Mouse (Mus musculus) midbrain, postnatal 0 days (tissue): ENCODE measurements around the gene Clta. TPM values are rescaled to one million over a fixed set of nuclear protein-coding genes. Genes with fewer than 3 reads are reported as not detected.

Experiments used
- ATAC-seq: fragments of 200-750 bp; cut with Nextera tagmentation; 2 replicates; pipeline ENCODE4 v1.8.0; 2017; ENCODE audit warnings: moderate number of reproducible peaks, mild to moderate bottlenecking, moderate TSS enrichment, moderate library complexity; ENCODE audit not compliant: low FRiP score
- DNase-seq: peaks from one replicate; pipeline ENCODE4 v3.0.0-alpha.2; 2015; ENCODE audit warnings: low spot score
- H3K27ac ChIP-seq: fragments of 300-500 bp; sonication (generic); 2 replicates; pipeline ENCODE4 v1.5.1; 2014; ENCODE audit warnings: low read depth, mild to moderate bottlenecking, low read length, mixed read lengths
- H3K27me3 ChIP-seq: fragments of 300-500 bp; sonication (generic); 2 replicates; pipeline ENCODE4 v1.6.1; 2014; ENCODE audit warnings: low read length, control low read depth, mixed read lengths; ENCODE audit not compliant: insufficient read depth
- H3K36me3 ChIP-seq: fragments of 300-500 bp; sonication (generic); 2 replicates; pipeline ENCODE4 v1.6.1; 2014; ENCODE audit warnings: low read length, control low read depth, mixed read lengths; ENCODE audit not compliant: insufficient read depth
- H3K4me1 ChIP-seq: fragments of 300-500 bp; sonication (generic); 2 replicates; pipeline ENCODE4 v1.6.1; 2014; ENCODE audit warnings: mild to moderate bottlenecking, control low read depth, antibody characterized with exemption, low read length, mixed read lengths; ENCODE audit not compliant: insufficient read depth
- H3K4me2 ChIP-seq: fragments of 300-500 bp; sonication (generic); 2 replicates; pipeline ENCODE4 v1.6.1; 2014; ENCODE audit warnings: low read depth, mild to moderate bottlenecking, low read length, mixed read lengths; ENCODE audit not compliant: poor library complexity, severe bottlenecking
- H3K4me3 ChIP-seq: fragments of 300-500 bp; sonication (generic); 2 replicates; pipeline ENCODE4 v1.5.1; 2014; ENCODE audit warnings: low read depth, mild to moderate bottlenecking, low read length, moderate library complexity
- H3K9ac ChIP-seq: fragments of 300-500 bp; sonication (generic); replicated peaks from 2 replicates; pipeline ENCODE4 v1.6.1; 2014; ENCODE audit warnings: mild to moderate bottlenecking, low read length, moderate library complexity, mixed read lengths; ENCODE audit not compliant: poor library complexity, severe bottlenecking
- H3K9me3 ChIP-seq: fragments of 300-500 bp; sonication (generic); 2 replicates; pipeline ENCODE4 v1.6.1; 2016; ENCODE audit warnings: low read length, control low read depth
- CTCF ChIP-seq: IDR thresholded peaks from 2 replicates; pipeline ENCODE4 v1.5.1; 2016; ENCODE audit warnings: antibody characterized with exemption, mild to moderate bottlenecking
- WGBS: fragments of 180-500 bp; shearing (Covaris S2); extraction: QIAGEN DNeasy Blood & Tissue Kit; methylation state at CpG from one replicate; pipeline ENCODE4 v1.1.7; 2014; 5-methylcytosine and 5-hydroxymethylcytosine counted together
- polyA plus RNA-seq: library from polyadenylated mRNA; unstranded; fragments of >200 nt; fragmentation: Nextera tagmentation; extraction: Ambion mirVana; gene quantifications from 2 replicates; pipeline ENCODE4 v1.2.1, GENCODE M21; 2015
- total RNA-seq: library from RNA; depleted of rRNA; stranded (reverse); fragments of >200 nt; gene quantifications from 2 replicates; pipeline ENCODE4 v1.2.3, GENCODE M21; 2014

Clta gene
- total and polyA plus RNA-seq, 2 experiments from 2014 or later, result 390 to 539 TPM

DNA sequence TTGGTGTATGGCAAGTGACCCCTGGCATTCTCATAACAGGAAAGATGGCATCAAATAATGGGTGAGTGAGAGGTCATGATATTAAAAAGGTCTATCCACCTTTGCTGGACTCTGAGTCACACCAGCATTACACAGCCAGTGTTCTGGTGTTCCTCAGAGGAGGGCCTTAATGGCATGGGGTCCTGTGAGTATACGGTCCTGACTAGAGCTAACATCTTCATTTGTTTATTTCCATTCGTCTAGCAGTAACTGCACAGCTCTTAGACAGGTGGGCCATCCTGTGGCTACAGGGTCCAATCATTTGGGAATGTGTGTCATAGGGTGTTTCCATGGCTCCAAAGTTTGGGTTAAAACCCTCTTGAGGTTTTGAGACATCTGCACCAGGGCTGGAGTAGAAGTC, 9.9 kb upstream of the Clta start:
- Histone ChIP-seq H3K36me3 (no peaks in the 10 kb centered on the region), H3K27me3 (no peaks in the 10 kb centered on the region), H3K4me2 (no peak overlapping the region), H3K27ac (no peak overlapping the region), H3K9me3 (no peaks in the 10 kb centered on the region), H3K9ac (no peak overlapping the region), H3K4me3 (no peak overlapping the region), H3K4me1 (no peaks in the 10 kb centered on the region)
- TF ChIP-seq CTCF, result no peak
- DNase-seq (no peak), ATAC-seq (no peak)
- 78% methylated on average over 2 of the region's 2 CpGs for WGBS

DNA sequence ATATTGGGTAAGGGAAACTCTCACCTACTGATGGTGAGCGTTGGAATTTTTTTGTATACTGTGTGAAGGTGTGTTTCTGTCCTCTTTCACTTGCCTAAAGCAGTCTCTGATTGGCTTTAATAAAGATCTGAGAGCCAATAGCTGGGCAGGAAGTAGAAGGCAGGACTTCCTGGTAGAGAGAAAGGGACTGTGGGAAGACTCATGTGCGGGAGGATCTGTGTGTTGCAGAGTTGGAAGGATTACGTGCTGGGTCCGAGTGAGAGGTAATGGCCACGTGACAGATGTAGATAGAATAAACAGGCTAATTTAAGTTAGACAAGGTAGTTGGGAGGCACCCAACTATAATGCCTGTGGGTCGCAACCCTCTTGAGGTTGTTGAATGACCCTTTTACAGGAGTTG, 630 bp upstream of the Clta start:
- TF ChIP-seq CTCF, result no peak
- no peak for ATAC-seq

GRCm38 (mm10) chr4:44004623-44005409, 564 bp downstream of the Clta start:
- DNase-seq (no peak), ATAC-seq (no peak)
- Histone ChIP-seq H3K9me3 (no peaks in the 10 kb centered on the region), H3K4me3 (no peak overlapping the region), H3K27ac (no peak overlapping the region), H3K36me3 (no peaks in the 10 kb centered on the region), H3K4me2 (no peak overlapping the region), H3K27me3 (peaks cover 5% of the 10 kb centered on the region; the same call in 1 of the 2 replicates), H3K9ac (no peak overlapping the region), H3K4me1 (no peaks in the 10 kb centered on the region)
- WGBS, result 72% methylated on average over 3 of the region's 3 CpGs
- TF ChIP-seq CTCF, result no peak

More for the DNA sequence above, 630 bp upstream of the Clta start:
- Histone ChIP-seq H3K4me3 (no peak overlapping the region), H3K36me3 (no peaks in the 10 kb centered on the region), H3K9ac (no peak overlapping the region), H3K27ac (no peak overlapping the region), H3K4me2 (no peak overlapping the region), H3K9me3 (no peaks in the 10 kb centered on the region), H3K4me1 (no peaks in the 10 kb centered on the region), H3K27me3 (peaks cover 5% of the 10 kb centered on the region; the same call in 1 of the 2 replicates)
- WGBS, result 83% methylated on average over 6 of the region's 6 CpGs
- no peak for DNase-seq

- no peaks in the 10 kb centered on the region for H3K9me3 ChIP-seq
- H3K36me3 ChIP-seq, result no peaks in the 10 kb centered on the region
- no peak overlapping the region for H3K9ac ChIP-seq
- H3K4me2 ChIP-seq, result no peak overlapping the region
- no peak for DNase-seq
- H3K4me1 ChIP-seq, result peaks cover 6% of the 10 kb centered on the region; the same call in 1 of the 2 replicates
- no peak for ATAC-seq
- no peak overlapping the region for H3K4me3 ChIP-seq
- TF ChIP-seq CTCF, result peak; percentile 35
- no peaks in the 10 kb centered on the region for H3K27me3 ChIP-seq
- no peak overlapping the region for H3K27ac ChIP-seq
- WGBS, result 100% methylated on average over 1 of the region's 1 CpGs
Observed at GRCm38 (mm10) chr4:44010176-44010575, 5.9 kb downstream of the Clta start.

DNA sequence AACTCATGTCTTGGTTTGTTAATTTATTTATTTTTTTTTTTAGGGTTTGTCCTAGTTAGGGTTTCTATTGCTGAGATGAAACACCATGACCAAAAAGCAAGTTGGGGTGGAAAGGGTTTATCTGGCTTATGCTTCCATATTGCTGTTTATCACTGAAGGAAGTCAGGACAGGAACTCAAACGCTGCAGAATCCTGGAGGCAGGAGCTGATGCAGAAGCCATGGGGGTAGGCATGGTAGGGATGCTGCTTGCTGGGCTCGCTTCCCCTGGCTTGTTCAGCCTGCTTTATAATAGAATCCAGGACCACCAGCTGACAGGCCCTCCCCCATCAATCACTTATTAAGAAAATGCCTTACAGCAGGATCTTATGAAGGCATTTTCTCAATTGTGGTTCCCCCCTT, 6.6 kb downstream of the Clta start:
- TF ChIP-seq CTCF, result no peak
- DNase-seq (no peak), ATAC-seq (no peak)
- H3K36me3 ChIP-seq, result no peaks in the 10 kb centered on the region
- no peaks in the 10 kb centered on the region for H3K9me3 ChIP-seq
- H3K9ac ChIP-seq, result no peak overlapping the region
- H3K27me3 ChIP-seq, result no peaks in the 10 kb centered on the region
- H3K4me3 ChIP-seq, result no peak overlapping the region
- 40% methylated on average over 2 of the region's 2 CpGs for WGBS
- peaks cover 6% of the 10 kb centered on the region; the same call in 1 of the 2 replicates for H3K4me1 ChIP-seq
- no peak overlapping the region for H3K27ac ChIP-seq
- no peak overlapping the region for H3K4me2 ChIP-seq

DNA sequence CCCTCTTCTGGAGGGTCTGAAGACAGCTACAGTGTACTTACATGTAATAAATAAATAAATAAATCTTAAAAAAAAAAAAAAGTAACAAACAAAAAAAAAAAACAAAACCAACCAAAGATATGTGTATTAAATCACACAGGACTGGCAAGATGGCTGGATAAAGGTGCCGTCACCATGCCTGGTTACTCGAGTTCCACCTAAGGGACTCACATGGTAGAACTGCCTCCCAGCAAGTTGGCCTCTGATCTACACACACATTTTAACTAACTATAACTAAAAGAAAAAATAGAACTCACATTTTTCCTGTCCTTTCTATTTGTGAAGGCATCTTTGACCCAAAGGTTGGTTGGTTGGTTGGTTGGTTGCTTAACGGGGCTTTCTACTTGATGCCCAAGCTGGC, 7.5 kb downstream of the Clta start:
- Histone ChIP-seq H3K4me1 (peaks cover 6% of the 10 kb centered on the region; the same call in 1 of the 2 replicates), H3K9ac (peak overlapping the region; percentile 73), H3K4me3 (peak overlapping the region; percentile 60), H3K4me2 (peak overlapping the region; percentile 67), H3K27me3 (no peaks in the 10 kb centered on the region), H3K36me3 (no peaks in the 10 kb centered on the region), H3K27ac (peak overlapping the region; percentile 64; the same call in 1 of the 2 replicates), H3K9me3 (no peaks in the 10 kb centered on the region)
- DNase-seq (no peak), ATAC-seq (no peak)
- WGBS, result 78% methylated on average over 3 of the region's 3 CpGs
- TF ChIP-seq CTCF, result no peak
